Comparison of ENCODE assay signal across 8 mouse cellular contexts in the genomic region with DNA sequence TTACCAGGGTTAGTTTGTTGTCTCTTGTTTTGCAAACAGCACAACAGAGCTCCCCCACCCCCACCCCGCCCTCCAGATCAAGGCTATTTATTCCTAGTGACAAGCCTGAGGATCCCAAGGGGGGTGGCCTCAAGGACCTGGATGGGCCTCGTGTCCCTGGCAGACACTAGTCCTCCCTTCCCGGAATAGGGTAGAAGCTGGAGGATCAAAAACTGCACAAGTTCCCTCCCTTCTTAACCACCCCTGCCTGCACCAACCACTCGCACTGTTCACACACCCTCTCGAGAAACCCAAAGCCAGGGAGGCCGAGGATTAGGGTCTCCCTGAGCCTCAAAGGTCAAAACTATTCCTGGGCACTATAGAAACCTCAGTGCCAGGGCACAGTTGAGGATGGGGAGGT. TPM values are rescaled to one million over a fixed set of nuclear protein-coding genes. Genes with fewer than 3 reads are reported as not detected.
A peak's percentile ranks its signal among the peaks of the same experiment; 100 is the strongest.
DNase-seq lines count a peak whose midpoint lies in the region; ATAC-seq and TF ChIP-seq lines count a peak whose summit lies in the region.

No protein-coding gene starts in this region.

- WGBS in limb, embryonic 15.5 days = 12% methylated on average over 6 of the region's 6 CpGs
- 21% methylated on average over 6 of the region's 6 CpGs for WGBS in stomach, postnatal 0 days

- no peaks in the 10 kb centered on the region for H3K9me3 ChIP-seq in limb, embryonic 15.5 days
- no peaks in the 10 kb centered on the region for H3K9me3 ChIP-seq in stomach, postnatal 0 days (ENCODE audit: control insufficient read depth, low read length)

- H3K27ac ChIP-seq in limb, embryonic 15.5 days = peak overlapping the region; percentile 96
- peak overlapping the region; percentile 88; the same call in 1 of the 2 replicates for H3K27ac ChIP-seq in stomach, postnatal 0 days (replicated peaks)

- DNase-seq in embryo, embryonic 10 days (ENCODE audit: low spot score) = peak; percentile 14
- DNase-seq in embryo, embryonic 11 days = no peak
- peak; percentile 30 for DNase-seq in thymus, postnatal 4 days
- no peak for DNase-seq in thymus, postnatal 0 days (ENCODE audit: low spot score)
- no peak for DNase-seq in stomach, postnatal 0 days (ENCODE audit: low spot score)
- DNase-seq in left cerebral cortex, adult 11 months (ENCODE audit: low spot score) = no peak

- TF ChIP-seq EP300 in stomach, postnatal 0 days (optimal IDR thresholded peaks at IDR 0.05) = no peak

- no peaks in the 10 kb centered on the region for H3K36me3 ChIP-seq in limb, embryonic 15.5 days
- H3K36me3 ChIP-seq in stomach, postnatal 0 days (ENCODE audit: control insufficient read depth, insufficient read depth, low read length) = no peaks in the 10 kb centered on the region

- peak overlapping the region; percentile 88 for H3K4me3 ChIP-seq in limb, embryonic 15.5 days
- H3K4me3 ChIP-seq in stomach, postnatal 0 days (ENCODE audit: low read depth, low read length) = peak overlapping the region; percentile 80

- H3K27me3 ChIP-seq in limb, embryonic 15.5 days = no peaks in the 10 kb centered on the region
- H3K27me3 ChIP-seq in stomach, postnatal 0 days (ENCODE audit: control insufficient read depth, insufficient read depth, low read length) = no peaks in the 10 kb centered on the region

- no peak for TF ChIP-seq CTCF in stomach, postnatal 0 days (IDR thresholded peaks at IDR 0.05; ENCODE audit: low read depth)

- H3K4me1 ChIP-seq in limb, embryonic 15.5 days = peaks cover 51% of the 10 kb centered on the region
- peaks cover 15% of the 10 kb centered on the region for H3K4me1 ChIP-seq in stomach, postnatal 0 days (replicated peaks; ENCODE audit: control insufficient read depth, insufficient read depth)

- ATAC-seq in limb, embryonic 15.5 days (ENCODE audit: insufficient number of reproducible peaks, low FRiP score, low TSS enrichment, low read depth) = no peak
- ATAC-seq in stomach, postnatal 0 days (ENCODE audit: low FRiP score, low TSS enrichment) = no peak
- ATAC-seq in erythroid progenitor cell, adult 5-6 weeks (replicated peaks; ENCODE audit: low FRiP score, poor library complexity, severe bottlenecking) = no peak

- no peak overlapping the region for H3K9ac ChIP-seq in limb, embryonic 15.5 days
- no peak overlapping the region for H3K9ac ChIP-seq in stomach, postnatal 0 days (ENCODE audit: low read length)

- H3K4me2 ChIP-seq in limb, embryonic 15.5 days = peak overlapping the region; percentile 74
- peak overlapping the region; percentile 93 for H3K4me2 ChIP-seq in stomach, postnatal 0 days (replicated peaks; ENCODE audit: low read depth)

RNA-seq across cellular contexts. Expression of a gene that starts 0.7 kb away (rescaled TPM):
- polyA plus RNA-seq in thymus, postnatal 0 days (2015; fragmentation: Nextera tagmentation; extraction: Ambion mirVana) = 9.4 and 10.2 TPM in 2 replicates
- 11.5 and 15.4 TPM in 2 replicates for polyA plus RNA-seq in limb, embryonic 15.5 days (2015; fragmentation: Nextera tagmentation; extraction: Ambion mirVana)
- 7.4 and 9.0 TPM in 2 replicates for polyA plus RNA-seq in stomach, postnatal 0 days (2015; fragmentation: Nextera tagmentation; extraction: Ambion mirVana)
- total RNA-seq in erythroid progenitor cell, adult 5-6 weeks (2015; ENCODE audit: low replicate concordance) = 4.0 TPM in 1 of 2 replicates, not detected in the other
- 0.64 TPM in 1 of 2 replicates, not detected in the other for total RNA-seq in erythroid progenitor cell, adult 5-6 weeks (2017; ENCODE audit: low replicate concordance)

RNA-seq across cellular contexts. Expression of a gene that starts 6.4 kb away (rescaled TPM):
- polyA plus RNA-seq in thymus, postnatal 0 days (2015; fragmentation: Nextera tagmentation; extraction: Ambion mirVana) = 76.4 and 76.7 TPM in 2 replicates
- polyA plus RNA-seq in limb, embryonic 15.5 days (2015; fragmentation: Nextera tagmentation; extraction: Ambion mirVana) = 74.7 and 79.4 TPM in 2 replicates
- 105 TPM in 2 replicates for polyA plus RNA-seq in stomach, postnatal 0 days (2015; fragmentation: Nextera tagmentation; extraction: Ambion mirVana)
- 10.5 and 24.7 TPM in 2 replicates for total RNA-seq in erythroid progenitor cell, adult 5-6 weeks (2015; ENCODE audit: low replicate concordance)
- total RNA-seq in erythroid progenitor cell, adult 5-6 weeks (2017; ENCODE audit: low replicate concordance) = 9.0 and 11.4 TPM in 2 replicates

RNA-seq across cellular contexts. Expression of a gene that starts 14.8 kb away (rescaled TPM):
- polyA plus RNA-seq in thymus, postnatal 0 days (2015; fragmentation: Nextera tagmentation; extraction: Ambion mirVana) = 136 and 155 TPM in 2 replicates
- polyA plus RNA-seq in limb, embryonic 15.5 days (2015; fragmentation: Nextera tagmentation; extraction: Ambion mirVana) = 131 and 134 TPM in 2 replicates
- polyA plus RNA-seq in stomach, postnatal 0 days (2015; fragmentation: Nextera tagmentation; extraction: Ambion mirVana) = 58.7 and 63.5 TPM in 2 replicates
- total RNA-seq in erythroid progenitor cell, adult 5-6 weeks (2015; ENCODE audit: low replicate concordance) = 21.3 and 37.7 TPM in 2 replicates
- total RNA-seq in erythroid progenitor cell, adult 5-6 weeks (2017; ENCODE audit: low replicate concordance) = 43.6 and 54.1 TPM in 2 replicates

RNA-seq across cellular contexts. Expression of a gene that starts 41.9 kb away (rescaled TPM):
- polyA plus RNA-seq in thymus, postnatal 0 days (2015; fragmentation: Nextera tagmentation; extraction: Ambion mirVana) = 45.8 and 46.8 TPM in 2 replicates
- 31.0 and 33.5 TPM in 2 replicates for polyA plus RNA-seq in limb, embryonic 15.5 days (2015; fragmentation: Nextera tagmentation; extraction: Ambion mirVana)
- 23.5 and 24.8 TPM in 2 replicates for polyA plus RNA-seq in stomach, postnatal 0 days (2015; fragmentation: Nextera tagmentation; extraction: Ambion mirVana)
- total RNA-seq in erythroid progenitor cell, adult 5-6 weeks (2015; ENCODE audit: low replicate concordance) = 49.9 and 84.0 TPM in 2 replicates
- 40.2 and 70.5 TPM in 2 replicates for total RNA-seq in erythroid progenitor cell, adult 5-6 weeks (2017; ENCODE audit: low replicate concordance)

RNA-seq across cellular contexts. Expression of a gene that starts 43.2 kb away (rescaled TPM):
- 0.12 and 0.18 TPM in 2 replicates for polyA plus RNA-seq in thymus, postnatal 0 days (2015; fragmentation: Nextera tagmentation; extraction: Ambion mirVana)
- polyA plus RNA-seq in limb, embryonic 15.5 days (2015; fragmentation: Nextera tagmentation; extraction: Ambion mirVana) = 1.1 and 1.7 TPM in 2 replicates
- polyA plus RNA-seq in stomach, postnatal 0 days (2015; fragmentation: Nextera tagmentation; extraction: Ambion mirVana) = 0.13 TPM in 2 replicates
- total RNA-seq in erythroid progenitor cell, adult 5-6 weeks (2015; ENCODE audit: low replicate concordance) = not detected in 2 replicates
- not detected in 2 replicates for total RNA-seq in erythroid progenitor cell, adult 5-6 weeks (2017; ENCODE audit: low replicate concordance)

Comparison
In these comparisons a context has a peak if more than half of its experiments do, and no peak if none do; other contexts are left out.
1. DNase-seq: peak in embryo, embryonic 10 days (single experiment) and thymus, postnatal 4 days (single experiment); none in embryo, embryonic 11 days (single experiment), thymus, postnatal 0 days (single experiment), stomach, postnatal 0 days (single experiment) and left cerebral cortex, adult 11 months (single experiment).